Mouse (Mus musculus): ENCODE measurements around the gene C1qtnf7. TPM values are rescaled to one million over a fixed set of nuclear protein-coding genes. Genes with fewer than 3 reads are reported as not detected.

C1qtnf7 gene
- total RNA-seq (2014; rRNA removed) = 0.38 and 1.8 TPM in 2 replicates
- 1.1 and 1.9 TPM in 2 replicates for polyA plus RNA-seq (2015; fragmentation: Nextera tagmentation; extraction: Ambion mirVana)

DNA sequence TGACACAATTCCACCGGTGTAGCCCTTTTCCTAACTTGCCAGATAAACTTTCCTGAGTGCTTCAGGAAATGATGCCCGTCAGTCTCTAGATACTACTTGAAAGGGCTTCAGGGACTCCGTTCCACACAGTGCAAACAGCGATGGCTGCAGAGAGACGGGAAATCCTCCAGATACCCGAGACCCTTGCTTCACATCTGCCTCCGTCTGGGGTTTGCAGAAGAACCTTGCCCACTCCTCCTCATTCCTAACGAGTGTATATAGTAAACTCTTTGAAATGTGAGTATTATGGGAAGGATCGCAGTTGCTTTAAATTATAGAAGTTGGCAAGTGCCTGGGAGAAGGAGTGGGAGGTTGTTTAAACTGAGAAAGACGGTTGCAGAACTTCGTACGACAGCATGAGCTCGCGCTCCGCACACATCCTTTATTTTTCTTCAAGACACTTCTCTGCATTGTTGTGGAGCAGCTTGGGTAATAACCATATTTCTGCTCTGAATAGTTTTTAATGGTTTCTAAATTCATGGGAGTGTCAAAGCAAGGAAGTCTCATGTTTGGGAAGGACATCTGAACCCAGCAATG lies at the start of gene C1qtnf7:
Gene C1qtnf7, plus strand, starts transcription at position 138 of the 576 bp plus-strand sequence.
- no peak for DNase-seq
- Histone ChIP-seq H3K27me3 (ENCODE audit: insufficient read depth, low read length) (no peaks in the 10 kb centered on the region), H3K36me3 (ENCODE audit: insufficient read depth) (no peaks in the 10 kb centered on the region), H3K4me2 (ENCODE audit: low read depth) (no peak within 1 kb of the TSS), H3K27ac (ENCODE audit: low read depth, low read length) (no peak within 1 kb of the TSS), H3K9ac (no peak within 1 kb of the TSS), H3K4me1 (ENCODE audit: insufficient read depth) (no peaks in the 10 kb centered on the region), H3K4me3 (ENCODE audit: low read depth, low read length) (no peak within 1 kb of the TSS), H3K9me3 (ENCODE audit: low read length) (no peaks in the 10 kb centered on the region)
- WGBS = 73% methylated on average over 15 of the region's 15 CpGs
- no peak for ATAC-seq
- TF ChIP-seq CTCF (IDR thresholded peaks at IDR 0.05; ENCODE audit: low read depth) = no peak

DNA sequence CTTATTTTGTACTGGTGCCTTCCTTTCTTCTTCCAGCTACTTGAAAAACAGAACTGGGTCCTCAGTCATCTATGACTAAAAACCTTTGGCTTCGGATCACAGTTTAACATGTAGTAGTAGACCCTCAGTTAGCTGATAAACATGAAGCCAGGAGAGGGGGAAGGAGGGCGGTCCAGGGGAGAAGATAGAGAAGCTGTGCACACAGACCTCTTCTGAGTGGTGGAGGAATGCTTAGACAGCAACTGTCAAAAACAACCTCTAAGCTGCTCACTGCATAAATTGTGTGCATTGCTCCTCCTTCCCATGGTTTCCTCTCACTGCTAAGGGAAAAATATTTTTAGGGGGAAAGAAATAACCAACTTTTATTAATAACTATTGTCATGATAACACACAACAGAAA lies 48.6 kb upstream of the C1qtnf7 start:
- H3K4me1 ChIP-seq (ENCODE audit: insufficient read depth) = no peaks in the 10 kb centered on the region
- 98% methylated on average over 2 of the region's 2 CpGs for WGBS
- H3K9ac ChIP-seq = no peak overlapping the region
- no peaks in the 10 kb centered on the region for H3K36me3 ChIP-seq (ENCODE audit: insufficient read depth)
- no peak overlapping the region for H3K4me2 ChIP-seq (ENCODE audit: low read depth)
- DNase-seq (no peak), ATAC-seq (no peak)
- H3K9me3 ChIP-seq (ENCODE audit: low read length) = no peaks in the 10 kb centered on the region
- H3K27ac ChIP-seq (ENCODE audit: low read depth, low read length) = no peak overlapping the region
- H3K27me3 ChIP-seq (ENCODE audit: insufficient read depth, low read length) = no peaks in the 10 kb centered on the region
- TF ChIP-seq CTCF (IDR thresholded peaks at IDR 0.05; ENCODE audit: low read depth) = no peak
- H3K4me3 ChIP-seq (ENCODE audit: low read depth, low read length) = no peak overlapping the region

DNA sequence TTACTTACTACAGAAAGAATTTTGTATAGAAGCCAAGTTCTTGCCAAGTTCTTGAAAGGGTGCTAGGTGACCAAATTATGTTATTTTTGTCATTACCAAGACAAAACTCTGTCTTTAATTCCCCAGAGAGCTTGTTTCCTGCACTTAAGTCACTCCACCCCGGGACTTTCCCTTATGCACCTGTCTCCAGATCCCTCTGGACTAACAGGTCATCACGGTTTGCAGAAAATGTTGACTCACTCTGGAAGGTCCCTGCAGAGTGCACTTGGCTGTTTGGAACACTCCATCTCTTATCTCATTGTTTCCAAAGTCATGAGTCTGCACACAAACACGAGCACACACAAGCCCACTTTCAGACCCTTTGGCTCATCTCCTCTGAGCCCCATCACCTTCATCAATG lies 48.1 kb upstream of the C1qtnf7 start:
- H3K4me3 ChIP-seq (ENCODE audit: low read depth, low read length) = no peak overlapping the region
- DNase-seq = no peak
- no peak overlapping the region for H3K27ac ChIP-seq (ENCODE audit: low read depth, low read length)
- H3K9me3 ChIP-seq (ENCODE audit: low read length) = no peaks in the 10 kb centered on the region
- H3K4me2 ChIP-seq (ENCODE audit: low read depth) = no peak overlapping the region
- H3K4me1 ChIP-seq (ENCODE audit: insufficient read depth) = no peaks in the 10 kb centered on the region
- 68% methylated on average over 3 of the region's 3 CpGs for WGBS
- no peaks in the 10 kb centered on the region for H3K36me3 ChIP-seq (ENCODE audit: insufficient read depth)
- no peak for TF ChIP-seq CTCF (IDR thresholded peaks at IDR 0.05; ENCODE audit: low read depth)
- no peaks in the 10 kb centered on the region for H3K27me3 ChIP-seq (ENCODE audit: insufficient read depth, low read length)
- no peak overlapping the region for H3K9ac ChIP-seq
- no peak for ATAC-seq

GRCm38 (mm10) chr5:43468937-43469336 lies 46.4 kb upstream of the C1qtnf7 start:
- H3K9ac ChIP-seq = no peak overlapping the region
- H3K4me2 ChIP-seq (ENCODE audit: low read depth) = no peak overlapping the region
- H3K4me1 ChIP-seq (ENCODE audit: insufficient read depth) = no peaks in the 10 kb centered on the region
- H3K27ac ChIP-seq (ENCODE audit: low read depth, low read length) = no peak overlapping the region
- no peak for ATAC-seq
- no peak for TF ChIP-seq CTCF (IDR thresholded peaks at IDR 0.05; ENCODE audit: low read depth)
- no peak overlapping the region for H3K4me3 ChIP-seq (ENCODE audit: low read depth, low read length)
- H3K9me3 ChIP-seq (ENCODE audit: low read length) = no peaks in the 10 kb centered on the region
- no peaks in the 10 kb centered on the region for H3K36me3 ChIP-seq (ENCODE audit: insufficient read depth)
- WGBS = 81% methylated on average over 10 of the region's 10 CpGs
- DNase-seq = no peak
- no peaks in the 10 kb centered on the region for H3K27me3 ChIP-seq (ENCODE audit: insufficient read depth, low read length)

DNA sequence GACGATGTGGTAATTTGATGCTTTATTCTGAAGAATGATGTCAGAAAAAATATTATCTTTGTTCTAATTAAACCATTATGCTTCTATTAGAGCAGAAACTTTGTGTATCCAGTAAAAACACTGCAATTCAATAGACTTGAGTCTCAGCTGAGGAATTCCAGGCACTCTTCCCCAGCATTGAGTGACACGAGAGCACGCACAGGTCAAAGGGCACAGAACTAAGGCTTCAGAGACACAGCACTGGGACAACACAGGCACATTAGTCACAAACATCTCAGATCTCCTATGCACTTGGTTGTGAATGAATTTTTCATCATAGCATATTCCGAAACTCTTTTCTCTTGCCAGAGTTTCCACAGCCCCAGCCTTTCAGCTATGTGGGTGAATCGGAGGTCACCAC lies 37.4 kb upstream of the C1qtnf7 start:
- WGBS = 83% methylated on average over 5 of the region's 5 CpGs
- H3K9me3 ChIP-seq (ENCODE audit: low read length) = no peaks in the 10 kb centered on the region
- H3K4me2 ChIP-seq (ENCODE audit: low read depth) = no peak overlapping the region
- ATAC-seq (no peak), DNase-seq (no peak)
- no peaks in the 10 kb centered on the region for H3K4me1 ChIP-seq (ENCODE audit: insufficient read depth)
- H3K9ac ChIP-seq = no peak overlapping the region
- H3K27ac ChIP-seq (ENCODE audit: low read depth, low read length) = no peak overlapping the region
- H3K4me3 ChIP-seq (ENCODE audit: low read depth, low read length) = no peak overlapping the region
- H3K36me3 ChIP-seq (ENCODE audit: insufficient read depth) = no peaks in the 10 kb centered on the region
- no peak for TF ChIP-seq CTCF (IDR thresholded peaks at IDR 0.05; ENCODE audit: low read depth)
- no peaks in the 10 kb centered on the region for H3K27me3 ChIP-seq (ENCODE audit: insufficient read depth, low read length)

GRCm38 (mm10) chr5:43480046-43480445 lies 35.3 kb upstream of the C1qtnf7 start:
- H3K4me2 ChIP-seq (ENCODE audit: low read depth) = no peak overlapping the region
- no peak for TF ChIP-seq CTCF (IDR thresholded peaks at IDR 0.05; ENCODE audit: low read depth)
- H3K4me3 ChIP-seq (ENCODE audit: low read depth, low read length) = no peak overlapping the region
- H3K9me3 ChIP-seq (ENCODE audit: low read length) = no peaks in the 10 kb centered on the region
- DNase-seq = no peak
- no peaks in the 10 kb centered on the region for H3K27me3 ChIP-seq (ENCODE audit: insufficient read depth, low read length)
- H3K9ac ChIP-seq = no peak overlapping the region
- no peaks in the 10 kb centered on the region for H3K36me3 ChIP-seq (ENCODE audit: insufficient read depth)
- ATAC-seq = no peak
- H3K4me1 ChIP-seq (ENCODE audit: insufficient read depth) = no peaks in the 10 kb centered on the region
- no peak overlapping the region for H3K27ac ChIP-seq (ENCODE audit: low read depth, low read length)
- 63% methylated on average over 3 of the region's 3 CpGs for WGBS

DNA sequence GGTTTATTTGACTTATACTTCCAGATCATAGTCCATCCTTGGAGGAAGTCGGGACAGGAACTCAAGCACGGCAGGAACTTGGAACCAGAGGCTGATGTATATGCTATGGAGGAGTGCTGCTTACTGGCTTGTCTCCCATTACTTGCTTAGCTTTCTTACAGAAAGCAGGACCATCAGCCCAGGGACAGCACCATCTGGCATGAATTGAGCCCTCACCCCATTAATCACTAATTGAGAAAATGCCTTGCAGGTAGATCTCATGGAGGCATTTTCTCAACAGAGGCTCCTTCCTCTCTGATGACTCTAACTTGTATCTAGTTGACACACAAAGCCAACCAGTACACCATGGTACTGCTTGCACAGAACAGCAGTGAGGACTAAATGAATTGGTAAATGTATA lies 34.6 kb upstream of the C1qtnf7 start:
- TF ChIP-seq CTCF (IDR thresholded peaks at IDR 0.05; ENCODE audit: low read depth) = no peak
- DNase-seq = no peak
- Histone ChIP-seq H3K4me1 (ENCODE audit: insufficient read depth) (no peaks in the 10 kb centered on the region), H3K27ac (ENCODE audit: low read depth, low read length) (no peak overlapping the region), H3K4me2 (ENCODE audit: low read depth) (no peak overlapping the region), H3K4me3 (ENCODE audit: low read depth, low read length) (no peak overlapping the region), H3K27me3 (ENCODE audit: insufficient read depth, low read length) (no peaks in the 10 kb centered on the region), H3K36me3 (ENCODE audit: insufficient read depth) (no peaks in the 10 kb centered on the region), H3K9ac (no peak overlapping the region), H3K9me3 (ENCODE audit: low read length) (no peaks in the 10 kb centered on the region)
- ATAC-seq = no peak
- 93% methylated on average over 2 of the region's 2 CpGs for WGBS
